Mouse (Mus musculus) liver, postnatal 0 days (tissue): Measurements from ENCODE around the gene Cdkl4.

ENCODE experiments used
- CTCF ChIP-seq: sonication (generic); IDR thresholded peaks from 2 replicates; pipeline ENCODE4 v1.5.1; 2016; ENCODE audit warnings: antibody characterized with exemption, low read depth
- EP300 ChIP-seq: IDR thresholded peaks from 2 replicates; pipeline ENCODE4 v1.6.1; 2016; ENCODE audit warnings: antibody characterized with exemption, low read depth, mild to moderate bottlenecking

DNA sequence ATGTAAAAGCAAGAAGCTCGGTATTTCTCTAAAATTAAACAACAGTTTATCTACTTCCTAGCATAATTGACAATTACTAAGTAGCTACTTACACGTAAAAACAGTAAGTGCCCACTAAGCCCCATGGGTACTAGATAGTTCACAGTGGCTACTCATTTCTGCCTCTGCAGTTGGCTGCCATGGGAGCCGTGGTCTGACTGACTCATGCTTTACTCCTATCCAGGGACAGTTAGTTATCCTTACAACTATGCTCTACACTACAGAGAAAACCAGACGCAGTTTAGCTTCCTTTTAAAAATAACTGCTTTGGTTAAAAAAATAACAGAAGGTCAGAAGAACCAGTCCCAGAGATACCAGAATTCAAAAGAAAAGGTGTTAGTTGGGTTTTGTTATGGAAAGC lies 44.1 kb upstream of the Cdkl4 start:
- TF ChIP-seq CTCF = no peak
- no peak for TF ChIP-seq EP300
